Mouse (Mus musculus): ENCODE measurements around the gene Vasn. TPM values are rescaled to one million over a fixed set of nuclear protein-coding genes. Genes with fewer than 3 reads are reported as not detected.

Gene Vasn
- polyA plus RNA-seq, 1 experiment from 2014 or later = 18.0 TPM

GRCm38 (mm10) chr16:4649692-4650091 is 10.0 kb downstream of the Vasn start:
- H3K36me3 ChIP-seq (ENCODE audit: insufficient read depth, low read length) = no peaks in the 10 kb centered on the region

GRCm38 (mm10) chr16:4650161-4650560 is 10.4 kb downstream of the Vasn start:
- peaks cover 14% of the 10 kb centered on the region for H3K4me1 ChIP-seq (ENCODE audit: insufficient read depth, low read depth, low read length)

More at GRCm38 (mm10) chr16:4649692-4650091, 10.0 kb downstream of the Vasn start:
- H3K4me1 ChIP-seq (ENCODE audit: insufficient read depth, low read depth, low read length) = peaks cover 15% of the 10 kb centered on the region
- no peak for TF ChIP-seq EP300 (IDR thresholded peaks at IDR 0.05)
- TF ChIP-seq CTCF (IDR thresholded peaks at IDR 0.05) = no peak
- WGBS = 88% methylated on average over 11 of the region's 11 CpGs
- no peak for DNase-seq (ENCODE audit: low spot score)
- no peaks in the 10 kb centered on the region for H3K27me3 ChIP-seq (replicated peaks; ENCODE audit: insufficient read depth, low read length)
- no peaks in the 10 kb centered on the region for H3K9me3 ChIP-seq (ENCODE audit: low read length)
- H3K9ac ChIP-seq (replicated peaks; ENCODE audit: low read depth) = no peak overlapping the region
- no peak for ATAC-seq
- no peak overlapping the region for H3K4me2 ChIP-seq (replicated peaks; ENCODE audit: low read depth, low read length)
- no peak overlapping the region for H3K27ac ChIP-seq (ENCODE audit: low read length)
- no peak overlapping the region for H3K4me3 ChIP-seq (ENCODE audit: low read depth, low read length)

GRCm38 (mm10) chr16:4651081-4651480 is 11.3 kb downstream of the Vasn start:
- Histone ChIP-seq H3K4me1 (ENCODE audit: insufficient read depth, low read depth, low read length) (peaks cover 14% of the 10 kb centered on the region), H3K4me3 (ENCODE audit: low read depth, low read length) (no peak overlapping the region), H3K27ac (ENCODE audit: low read length) (no peak overlapping the region), H3K9me3 (ENCODE audit: low read length) (no peaks in the 10 kb centered on the region), H3K36me3 (ENCODE audit: insufficient read depth, low read length) (no peaks in the 10 kb centered on the region; the same call in 1 of the 2 replicates), H3K4me2 (replicated peaks; ENCODE audit: low read depth, low read length) (no peak overlapping the region), H3K9ac (replicated peaks; ENCODE audit: low read depth) (0 out of 2 replicates have a peak overlapping the region, but pooled peaks have one; percentile 8), H3K27me3 (replicated peaks; ENCODE audit: insufficient read depth, low read length) (no peaks in the 10 kb centered on the region)
- TF ChIP-seq CTCF (IDR thresholded peaks at IDR 0.05) = no peak
- TF ChIP-seq EP300 (IDR thresholded peaks at IDR 0.05) = no peak
- DNase-seq (ENCODE audit: low spot score) (no peak), ATAC-seq (no peak)
- 60% methylated on average over 1 of the region's 1 CpGs for WGBS

More at GRCm38 (mm10) chr16:4650161-4650560, 10.4 kb downstream of the Vasn start:
- ATAC-seq (no peak), DNase-seq (ENCODE audit: low spot score) (no peak)
- Histone ChIP-seq H3K9me3 (ENCODE audit: low read length) (no peaks in the 10 kb centered on the region), H3K36me3 (ENCODE audit: insufficient read depth, low read length) (no peaks in the 10 kb centered on the region; the same call in 1 of the 2 replicates), H3K27me3 (replicated peaks; ENCODE audit: insufficient read depth, low read length) (no peaks in the 10 kb centered on the region), H3K27ac (ENCODE audit: low read length) (no peak overlapping the region), H3K4me2 (replicated peaks; ENCODE audit: low read depth, low read length) (no peak overlapping the region), H3K4me3 (ENCODE audit: low read depth, low read length) (no peak overlapping the region), H3K9ac (replicated peaks; ENCODE audit: low read depth) (no peak overlapping the region)
- 80% methylated on average over 3 of the region's 3 CpGs for WGBS
- no peak for TF ChIP-seq CTCF (IDR thresholded peaks at IDR 0.05)
- no peak for TF ChIP-seq EP300 (IDR thresholded peaks at IDR 0.05)

GRCm38 (mm10) chr16:4651624-4652023 is 11.9 kb downstream of the Vasn start:
- Histone ChIP-seq H3K9me3 (ENCODE audit: low read length) (no peaks in the 10 kb centered on the region), H3K27me3 (replicated peaks; ENCODE audit: insufficient read depth, low read length) (no peaks in the 10 kb centered on the region), H3K36me3 (ENCODE audit: insufficient read depth, low read length) (no peaks in the 10 kb centered on the region; the same call in 1 of the 2 replicates), H3K4me2 (replicated peaks; ENCODE audit: low read depth, low read length) (no peak overlapping the region), H3K4me3 (ENCODE audit: low read depth, low read length) (no peak overlapping the region), H3K27ac (ENCODE audit: low read length) (no peak overlapping the region), H3K9ac (replicated peaks; ENCODE audit: low read depth) (no peak overlapping the region), H3K4me1 (ENCODE audit: insufficient read depth, low read depth, low read length) (peaks cover 13% of the 10 kb centered on the region)
- no peak for TF ChIP-seq EP300 (IDR thresholded peaks at IDR 0.05)
- TF ChIP-seq CTCF (IDR thresholded peaks at IDR 0.05) = no peak
- ATAC-seq (no peak), DNase-seq (ENCODE audit: low spot score) (no peak)
- 68% methylated on average over 7 of the region's 7 CpGs for WGBS

GRCm38 (mm10) chr16:4652707-4653416 is 13.1 kb downstream of the Vasn start:
- ATAC-seq (peak; percentile 32), DNase-seq (ENCODE audit: low spot score) (no peak)
- H3K4me2 ChIP-seq (replicated peaks; ENCODE audit: low read depth, low read length) = no peak overlapping the region
- 56% methylated on average over 4 of the region's 4 CpGs for WGBS
- TF ChIP-seq EP300 (IDR thresholded peaks at IDR 0.05) (0 out of 2 replicates have a peak, but pooled peaks have one; percentile 22), CTCF (IDR thresholded peaks at IDR 0.05) (no peak)
- peaks cover 3% of the 10 kb centered on the region; the same call in 1 of the 2 replicates for H3K4me1 ChIP-seq (ENCODE audit: insufficient read depth, low read depth, low read length)
- no peaks in the 10 kb centered on the region for H3K27me3 ChIP-seq (replicated peaks; ENCODE audit: insufficient read depth, low read length)
- peak overlapping the region; percentile 43; the same call in 1 of the 2 replicates for H3K27ac ChIP-seq (ENCODE audit: low read length)
- H3K4me3 ChIP-seq (ENCODE audit: low read depth, low read length) = no peak overlapping the region
- H3K36me3 ChIP-seq (ENCODE audit: insufficient read depth, low read length) = no peaks in the 10 kb centered on the region; the same call in 1 of the 2 replicates
- no peaks in the 10 kb centered on the region for H3K9me3 ChIP-seq (ENCODE audit: low read length)
- no peak overlapping the region for H3K9ac ChIP-seq (replicated peaks; ENCODE audit: low read depth)

- no peaks in the 10 kb centered on the region; the same call in 1 of the 2 replicates for H3K36me3 ChIP-seq (ENCODE audit: insufficient read depth, low read length)
- peaks cover 8% of the 10 kb centered on the region; the same call in 1 of the 2 replicates for H3K4me1 ChIP-seq (ENCODE audit: insufficient read depth, low read depth, low read length)
- no peak overlapping the region for H3K27ac ChIP-seq (ENCODE audit: low read length)
- no peaks in the 10 kb centered on the region for H3K27me3 ChIP-seq (replicated peaks; ENCODE audit: insufficient read depth, low read length)
- no peak overlapping the region for H3K4me3 ChIP-seq (ENCODE audit: low read depth, low read length)
- H3K9me3 ChIP-seq (ENCODE audit: low read length) = no peaks in the 10 kb centered on the region
- no peak overlapping the region for H3K9ac ChIP-seq (replicated peaks; ENCODE audit: low read depth)
- TF ChIP-seq CTCF (IDR thresholded peaks at IDR 0.05) (peak; percentile 40), EP300 (IDR thresholded peaks at IDR 0.05) (no peak)
- 77% methylated on average over 10 of the region's 10 CpGs for WGBS
- DNase-seq (ENCODE audit: low spot score) = no peak
- H3K4me2 ChIP-seq (replicated peaks; ENCODE audit: low read depth, low read length) = no peak overlapping the region
- ATAC-seq = no peak
Measured at GRCm38 (mm10) chr16:4654706-4655105, 15.0 kb downstream of the Vasn start.
